Mouse (Mus musculus): ENCODE results near the gene Gm49405. TPM values are rescaled to one million over a fixed set of nuclear protein-coding genes. Genes with fewer than 3 reads are reported as not detected.

The Gm49405 gene
- polyA plus RNA-seq, 1 experiment: 2.1 TPM

- no peak overlapping the region for H3K4me3 ChIP-seq (ENCODE audit: insufficient read depth, low read length)
- H3K27ac ChIP-seq (ENCODE audit: insufficient read depth, low read length): no peak overlapping the region
- H3K4me1 ChIP-seq (ENCODE audit: control insufficient read depth, insufficient read depth, low read length): no peaks in the 10 kb centered on the region
- TF ChIP-seq CTCF (IDR thresholded peaks at IDR 0.05; ENCODE audit: borderline replicate concordance, insufficient read depth, low read length) (no peak), POLR2A (IDR thresholded peaks at IDR 0.05; ENCODE audit: low read depth, low read length) (no peak)
Measured at GRCm38 (mm10) chr19:4005091-4005490, 4.7 kb downstream of the Gm49405 start.

GRCm38 (mm10) chr19:4005971-4006370, 5.5 kb downstream of the Gm49405 start:
- Histone ChIP-seq H3K4me1 (ENCODE audit: control insufficient read depth, insufficient read depth, low read length) (no peaks in the 10 kb centered on the region), H3K27ac (ENCODE audit: insufficient read depth, low read length) (no peak overlapping the region), H3K4me3 (ENCODE audit: insufficient read depth, low read length) (no peak overlapping the region)
- TF ChIP-seq CTCF (IDR thresholded peaks at IDR 0.05; ENCODE audit: borderline replicate concordance, insufficient read depth, low read length) (no peak), POLR2A (IDR thresholded peaks at IDR 0.05; ENCODE audit: low read depth, low read length) (no peak)

GRCm38 (mm10) chr19:4011086-4011485, 10.7 kb downstream of the Gm49405 start:
- no peak for TF ChIP-seq POLR2A (IDR thresholded peaks at IDR 0.05; ENCODE audit: low read depth, low read length)
- TF ChIP-seq CTCF (IDR thresholded peaks at IDR 0.05; ENCODE audit: borderline replicate concordance, insufficient read depth, low read length): no peak
- H3K4me1 ChIP-seq (ENCODE audit: control insufficient read depth, insufficient read depth, low read length): peaks cover 2% of the 10 kb centered on the region; the same call in 1 of the 2 replicates
- H3K27ac ChIP-seq (ENCODE audit: insufficient read depth, low read length): no peak overlapping the region
- H3K4me3 ChIP-seq (ENCODE audit: insufficient read depth, low read length): no peak overlapping the region

DNA sequence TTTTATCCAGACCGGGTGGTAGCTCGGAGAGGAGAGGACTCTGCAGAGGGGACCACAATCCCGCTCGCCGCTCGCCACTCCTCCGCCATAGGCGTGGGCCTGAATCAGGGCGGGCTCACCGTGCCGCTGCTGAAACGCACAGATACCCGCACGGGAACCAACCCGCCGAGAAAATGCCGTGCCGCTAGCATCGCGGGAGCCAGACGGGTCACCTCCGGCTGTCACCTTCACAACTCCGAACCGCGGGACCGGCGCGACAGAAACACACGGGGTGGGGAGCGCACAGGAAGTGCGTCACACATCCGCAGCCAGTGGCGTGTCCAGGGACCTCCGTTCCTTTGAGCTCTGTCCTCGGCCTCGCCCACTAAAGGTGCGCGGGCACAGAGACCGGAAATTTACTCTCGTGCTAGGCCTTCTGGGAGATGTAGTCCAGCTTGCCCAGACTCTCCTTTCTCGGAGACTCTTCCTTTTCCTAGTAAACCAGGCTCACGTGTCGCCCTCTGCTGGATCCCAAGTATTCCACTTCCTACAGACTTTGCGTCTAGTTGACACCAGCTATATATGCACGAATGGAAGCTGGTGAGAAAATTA, 12.1 kb downstream of the Gm49405 start, which contains the start of gene Ndufv1:
Gene Ndufv1 (minus strand): TSS at position 375 of the 591 bp plus-strand sequence.
- Histone ChIP-seq H3K4me3 (ENCODE audit: insufficient read depth, low read length) (peak within 1 kb of the TSS; percentile 77), H3K4me1 (ENCODE audit: control insufficient read depth, insufficient read depth, low read length) (peaks cover 2% of the 10 kb centered on the region; the same call in 1 of the 2 replicates), H3K27ac (ENCODE audit: insufficient read depth, low read length) (no peak within 1 kb of the TSS)
- TF ChIP-seq POLR2A (IDR thresholded peaks at IDR 0.05; ENCODE audit: low read depth, low read length) (peak; percentile 64), CTCF (IDR thresholded peaks at IDR 0.05; ENCODE audit: borderline replicate concordance, insufficient read depth, low read length) (peak; percentile 56; the same call in 1 of the 2 replicates)

- 0 out of 2 replicates have a peak overlapping the region, but pooled peaks have one; percentile 16 for H3K4me3 ChIP-seq (ENCODE audit: insufficient read depth, low read length)
- no peak overlapping the region for H3K27ac ChIP-seq (ENCODE audit: insufficient read depth, low read length)
- peaks cover 2% of the 10 kb centered on the region; the same call in 1 of the 2 replicates for H3K4me1 ChIP-seq (ENCODE audit: control insufficient read depth, insufficient read depth, low read length)
- TF ChIP-seq POLR2A (IDR thresholded peaks at IDR 0.05; ENCODE audit: low read depth, low read length): no peak
- no peak for TF ChIP-seq CTCF (IDR thresholded peaks at IDR 0.05; ENCODE audit: borderline replicate concordance, insufficient read depth, low read length)
Measured at GRCm38 (mm10) chr19:4013066-4013465, 12.6 kb downstream of the Gm49405 start.

DNA sequence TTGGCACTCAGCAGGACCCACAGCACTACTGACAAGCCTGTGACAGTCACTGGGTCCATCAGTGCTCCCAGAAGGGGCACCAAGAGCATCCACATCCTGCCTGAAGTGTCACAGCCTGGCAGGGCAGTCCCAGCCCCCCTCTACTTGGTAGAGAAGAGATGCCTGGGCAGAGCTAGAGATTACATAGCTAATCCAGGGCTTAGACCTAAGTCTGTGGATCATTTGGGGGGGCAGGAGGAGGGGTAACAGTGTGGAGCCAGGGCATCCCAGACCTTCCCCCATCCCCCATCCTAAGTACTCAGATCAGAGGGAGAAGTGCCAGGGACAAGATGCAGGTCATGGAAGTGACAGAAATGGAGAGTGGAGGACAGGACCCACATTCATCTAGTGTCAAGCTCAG, 14.4 kb downstream of the Gm49405 start:
- Histone ChIP-seq H3K27ac (ENCODE audit: insufficient read depth, low read length) (no peak overlapping the region), H3K4me3 (ENCODE audit: insufficient read depth, low read length) (no peak overlapping the region)
- TF ChIP-seq POLR2A (IDR thresholded peaks at IDR 0.05; ENCODE audit: low read depth, low read length) (no peak), CTCF (IDR thresholded peaks at IDR 0.05; ENCODE audit: borderline replicate concordance, insufficient read depth, low read length) (no peak)

GRCm38 (mm10) chr19:4015635-4016034, 15.2 kb downstream of the Gm49405 start:
- no peak for TF ChIP-seq CTCF (IDR thresholded peaks at IDR 0.05; ENCODE audit: borderline replicate concordance, insufficient read depth, low read length)
- TF ChIP-seq POLR2A (IDR thresholded peaks at IDR 0.05; ENCODE audit: low read depth, low read length): no peak
- peaks cover 2% of the 10 kb centered on the region; the same call in 1 of the 2 replicates for H3K4me1 ChIP-seq (ENCODE audit: control insufficient read depth, insufficient read depth, low read length)
- no peak overlapping the region for H3K27ac ChIP-seq (ENCODE audit: insufficient read depth, low read length)
- H3K4me3 ChIP-seq (ENCODE audit: insufficient read depth, low read length): no peak overlapping the region

More for the DNA sequence above, 14.4 kb downstream of the Gm49405 start:
- H3K4me1 ChIP-seq (ENCODE audit: control insufficient read depth, insufficient read depth, low read length): peaks cover 2% of the 10 kb centered on the region; the same call in 1 of the 2 replicates

DNA sequence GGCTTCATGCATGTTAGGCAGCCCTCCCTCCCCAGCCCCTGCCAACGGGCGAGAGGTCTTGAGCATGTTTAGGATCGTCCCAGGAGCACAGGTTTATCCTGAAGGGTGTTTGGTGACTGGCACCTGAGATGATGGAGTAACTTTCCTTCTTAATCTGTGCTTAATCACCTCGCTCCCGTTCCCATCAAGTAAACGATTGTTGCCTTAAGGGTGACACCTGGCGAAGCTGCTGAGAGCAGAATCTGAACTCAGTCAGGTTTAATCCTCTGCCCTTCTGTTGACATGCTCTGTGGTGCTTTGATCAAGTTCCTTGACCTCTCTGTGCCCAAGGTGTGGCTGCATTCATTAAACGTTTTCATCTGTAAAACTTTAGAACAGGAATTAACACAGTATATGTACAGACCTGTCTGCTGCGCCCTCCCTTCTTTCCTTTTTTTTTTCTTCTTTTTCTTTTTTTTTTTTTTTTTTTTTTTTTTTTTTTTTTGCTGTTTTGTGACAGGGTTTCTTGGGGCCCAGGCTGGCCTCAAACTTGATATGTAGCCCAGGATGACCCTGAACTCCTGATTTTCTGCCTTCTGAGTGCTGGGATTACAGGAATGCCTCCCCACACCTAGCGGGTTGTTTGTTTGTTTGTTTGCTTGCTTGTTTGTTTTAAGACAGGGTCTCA, 17.6 kb downstream of the Gm49405 start:
- H3K4me1 ChIP-seq (ENCODE audit: control insufficient read depth, insufficient read depth, low read length): no peaks in the 10 kb centered on the region
- TF ChIP-seq POLR2A (IDR thresholded peaks at IDR 0.05; ENCODE audit: low read depth, low read length) (no peak), CTCF (IDR thresholded peaks at IDR 0.05; ENCODE audit: borderline replicate concordance, insufficient read depth, low read length) (no peak)
- H3K4me3 ChIP-seq (ENCODE audit: insufficient read depth, low read length): no peak overlapping the region
- H3K27ac ChIP-seq (ENCODE audit: insufficient read depth, low read length): no peak overlapping the region

- H3K27ac ChIP-seq (ENCODE audit: insufficient read depth, low read length): no peak overlapping the region
- no peak for TF ChIP-seq POLR2A (IDR thresholded peaks at IDR 0.05; ENCODE audit: low read depth, low read length)
- peak; percentile 58; the same call in 1 of the 2 replicates for TF ChIP-seq CTCF (IDR thresholded peaks at IDR 0.05; ENCODE audit: borderline replicate concordance, insufficient read depth, low read length)
- no peak overlapping the region for H3K4me3 ChIP-seq (ENCODE audit: insufficient read depth, low read length)
- no peaks in the 10 kb centered on the region for H3K4me1 ChIP-seq (ENCODE audit: control insufficient read depth, insufficient read depth, low read length)
Measured at GRCm38 (mm10) chr19:4018743-4019583, 18.5 kb downstream of the Gm49405 start.

Measured in embryonic fibroblast, embryonic 13.5 days (primary cell).